Mouse (Mus musculus): ENCODE data around the gene Ptpn23.
"Not testable (repeated sequence)": the region's sequence is repeated elsewhere in the genome, so short reads cannot be mapped to it uniquely, and the experiment has no call there.

Gene Ptpn23

GRCm38 (mm10) chr9:110380662-110381061 is 27.4 kb downstream of the Ptpn23 start:
- peak; percentile 36 for DNase-seq

DNA sequence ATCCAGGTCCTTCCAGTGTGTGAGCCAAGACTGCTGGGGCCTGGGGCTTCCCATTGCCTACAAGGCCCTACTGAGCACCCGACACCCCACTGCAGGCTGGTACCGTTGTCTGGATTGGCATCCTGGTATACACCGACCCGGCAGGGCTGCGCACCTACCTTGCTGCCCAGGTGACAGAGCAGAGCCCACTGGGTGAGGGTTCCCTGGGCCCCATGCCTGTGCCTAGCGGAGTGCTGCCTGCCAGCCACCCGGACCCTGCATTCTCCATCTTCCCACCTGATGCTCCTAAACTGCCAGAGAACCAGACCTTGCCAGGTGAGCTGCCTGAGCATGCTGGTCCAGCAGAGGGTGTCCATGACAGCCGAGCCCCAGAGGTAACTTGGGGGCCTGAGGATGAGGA is 28.7 kb downstream of the Ptpn23 start:
- no peak for DNase-seq

DNA sequence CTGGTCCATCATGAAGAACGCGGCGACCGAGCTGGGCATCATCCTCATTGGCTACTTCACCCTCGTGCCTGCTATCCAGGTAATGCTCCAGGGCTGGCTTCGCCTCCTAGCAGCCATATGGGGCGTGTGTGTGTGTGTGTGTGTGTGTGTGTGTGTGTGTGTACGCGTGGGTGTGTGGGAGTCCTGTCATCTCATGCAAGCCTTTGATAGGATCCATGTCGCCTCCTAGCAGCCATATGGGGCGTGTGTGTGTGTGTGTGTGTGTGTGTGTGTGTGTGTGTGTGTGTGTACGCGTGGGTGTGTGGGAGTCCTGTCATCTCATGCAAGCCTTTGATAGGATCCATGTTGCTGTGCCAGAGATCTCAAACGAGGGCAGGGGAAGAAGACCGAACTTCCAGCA is 30.4 kb downstream of the Ptpn23 start:
- DNase-seq = not testable (repeated sequence)

DNA sequence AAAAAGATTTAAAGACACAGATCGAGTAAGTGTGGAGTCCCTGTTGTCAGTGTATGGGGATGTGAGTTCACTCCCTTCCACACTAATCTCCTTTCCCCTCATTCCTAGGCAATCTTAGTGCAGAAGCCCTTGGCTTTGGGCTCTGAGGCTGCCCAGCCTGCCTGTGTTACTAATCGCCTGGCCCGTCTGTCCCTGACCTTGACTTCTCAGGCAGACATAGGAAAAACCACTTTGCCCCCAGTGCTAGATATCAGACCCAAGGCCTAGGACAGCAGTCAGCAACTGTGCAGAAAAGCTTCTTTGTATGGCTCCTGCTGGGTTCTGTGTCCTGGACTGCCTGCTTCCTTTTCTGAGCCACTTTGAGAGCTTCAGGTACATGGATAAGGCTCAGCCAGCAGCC is 32.3 kb downstream of the Ptpn23 start:
- DNase-seq = no peak

GRCm38 (mm10) chr9:110373871-110374270 is 34.1 kb downstream of the Ptpn23 start:
- no peak for DNase-seq

DNA sequence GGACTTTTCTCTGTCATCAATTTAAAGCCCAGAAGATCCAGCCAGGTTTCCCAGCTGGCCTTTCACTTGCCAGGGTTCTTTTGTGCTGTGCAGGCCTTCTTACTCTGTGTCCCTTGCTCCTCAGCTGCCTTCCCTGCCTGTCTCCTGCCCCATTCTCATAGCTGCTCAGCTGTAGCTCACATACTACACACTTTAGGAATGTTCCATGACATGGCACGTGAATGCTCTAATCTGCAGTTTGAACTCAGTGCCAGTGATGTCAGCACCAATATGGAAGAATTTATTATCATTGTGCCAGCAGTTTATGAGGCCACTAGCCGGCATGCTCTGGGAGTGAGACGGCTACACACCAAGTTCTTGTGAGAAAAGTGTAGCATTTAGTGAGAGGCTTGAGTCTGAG is 38.2 kb downstream of the Ptpn23 start:
- no peak for DNase-seq

- no peak for DNase-seq
These were observed 41.3 kb downstream of the Ptpn23 start for GRCm38 (mm10) chr9:110366746-110367145.

DNA sequence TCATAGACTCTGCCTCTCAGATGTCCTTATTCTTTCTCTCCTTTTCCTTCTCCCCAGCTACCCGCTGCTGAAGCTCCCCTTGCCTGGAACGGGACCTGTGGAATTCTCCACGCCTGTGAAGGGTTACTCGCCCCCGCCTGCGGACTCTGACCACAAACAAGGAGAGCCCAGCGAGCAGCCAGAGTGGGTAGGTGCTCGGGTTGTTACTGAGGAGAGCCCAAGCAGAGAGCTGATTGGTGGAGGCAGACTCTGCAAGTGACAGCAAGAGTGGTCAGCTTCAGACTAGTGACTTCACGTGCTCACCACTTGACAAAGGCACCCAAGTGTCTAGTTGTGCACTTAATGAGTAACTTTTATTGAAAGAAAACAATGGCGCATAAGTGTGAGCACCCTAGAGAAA is 45.7 kb downstream of the Ptpn23 start:
- DNase-seq = peak; percentile 61

DNA sequence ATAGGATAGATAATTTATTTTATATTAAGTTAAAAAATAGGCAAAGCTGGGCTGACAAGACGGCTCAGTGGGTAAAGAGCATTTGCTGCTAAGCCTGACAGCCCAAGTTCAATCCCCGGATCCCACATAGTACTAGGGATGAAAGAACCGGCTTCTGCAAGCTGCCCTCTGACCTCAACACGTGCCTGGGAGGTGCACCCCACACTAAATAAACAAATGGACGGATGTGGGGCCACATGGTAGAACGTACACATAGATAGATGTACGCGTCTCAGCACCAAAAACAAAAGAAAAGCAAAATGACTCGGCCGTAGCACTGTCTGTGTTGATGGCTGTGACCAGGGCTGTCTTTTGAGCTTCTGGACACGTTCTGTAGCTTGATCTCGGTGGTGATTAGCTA is 46.7 kb downstream of the Ptpn23 start:
- no peak for DNase-seq

DNA sequence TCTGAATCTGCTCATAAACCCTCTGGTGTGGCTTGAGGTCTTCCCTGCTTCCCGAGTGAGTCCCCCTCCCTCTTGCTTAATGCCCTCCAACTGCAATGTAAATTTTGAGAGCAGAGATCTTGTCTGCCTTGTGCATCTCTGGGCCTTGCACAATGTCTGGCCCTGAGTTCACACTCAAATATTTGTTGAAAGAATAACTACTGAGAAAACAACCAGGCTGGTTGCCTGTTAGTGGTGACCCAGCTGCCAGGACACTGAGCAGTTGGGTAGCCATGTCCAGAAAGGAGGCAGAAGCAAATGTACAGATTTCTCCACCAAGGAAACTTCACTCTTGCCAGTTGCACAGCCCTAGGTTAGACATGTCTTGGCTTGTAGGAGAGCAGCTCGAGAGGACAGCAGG is 49.7 kb downstream of the Ptpn23 start:
- DNase-seq = no peak

GRCm38 (mm10) chr9:110351932-110352632 is 55.9 kb downstream of the Ptpn23 start:
- no peak for DNase-seq

DNA sequence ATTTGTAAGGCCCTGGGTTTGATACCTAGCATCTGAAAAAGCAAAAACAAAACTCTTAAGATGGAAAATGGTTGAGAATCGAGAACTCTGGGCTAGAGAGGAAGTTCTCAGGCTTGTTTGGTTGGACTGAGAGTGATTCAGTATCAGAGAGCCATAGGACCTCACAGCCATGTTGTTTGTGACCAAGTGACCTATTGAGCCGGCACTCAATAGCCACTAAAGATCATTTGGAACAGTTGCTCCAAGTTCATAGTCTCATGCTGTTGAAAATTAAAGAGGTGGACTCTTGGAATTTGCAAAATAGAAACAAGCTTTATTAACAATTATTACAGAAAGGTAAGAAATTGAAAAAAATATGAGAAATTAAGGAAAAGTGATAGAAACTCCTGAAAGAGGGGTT is 56.7 kb downstream of the Ptpn23 start:
- no peak for DNase-seq

DNA sequence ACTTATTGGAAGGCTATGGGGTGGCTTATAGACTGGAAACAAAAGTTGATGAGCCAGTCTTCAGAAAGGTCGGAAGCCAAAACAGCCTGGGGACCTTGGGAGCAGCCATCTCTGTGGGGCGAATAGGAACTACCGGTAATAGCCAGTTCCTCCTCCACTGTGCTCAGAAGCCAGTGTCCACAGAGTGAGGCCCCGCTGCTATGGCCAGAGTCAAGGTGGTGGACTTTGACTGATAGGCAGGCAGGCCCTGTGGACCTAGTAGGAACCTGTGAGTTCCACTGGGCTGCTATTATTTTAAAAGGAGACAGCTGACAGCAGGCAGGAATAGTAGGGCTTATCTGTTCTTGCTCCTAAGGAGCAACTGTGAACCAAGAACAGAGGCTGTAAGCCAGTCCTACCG is 57.4 kb downstream of the Ptpn23 start:
- DNase-seq = no peak

GRCm38 (mm10) chr9:110350188-110350587 is 57.8 kb downstream of the Ptpn23 start:
- DNase-seq = no peak

DNA sequence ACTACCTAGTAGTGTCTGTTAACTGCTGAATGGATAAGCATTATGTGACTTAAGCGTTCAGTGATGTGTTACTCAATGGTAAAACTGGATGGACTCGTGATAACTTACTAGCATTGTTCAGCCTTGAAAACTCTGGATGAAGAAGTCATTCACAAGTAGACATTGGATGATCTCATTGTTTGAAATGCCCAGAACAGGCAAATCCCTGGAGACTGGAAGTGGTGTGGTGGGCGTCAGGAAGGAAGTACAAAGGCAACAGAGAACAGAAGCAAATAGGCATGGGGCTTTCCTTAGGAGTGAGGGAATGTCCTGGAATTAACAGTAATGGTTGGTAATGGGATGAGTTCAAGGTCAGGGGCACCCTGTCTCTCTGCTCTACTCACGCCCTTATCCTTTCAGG is 59.1 kb downstream of the Ptpn23 start:
- DNase-seq = no peak

DNA sequence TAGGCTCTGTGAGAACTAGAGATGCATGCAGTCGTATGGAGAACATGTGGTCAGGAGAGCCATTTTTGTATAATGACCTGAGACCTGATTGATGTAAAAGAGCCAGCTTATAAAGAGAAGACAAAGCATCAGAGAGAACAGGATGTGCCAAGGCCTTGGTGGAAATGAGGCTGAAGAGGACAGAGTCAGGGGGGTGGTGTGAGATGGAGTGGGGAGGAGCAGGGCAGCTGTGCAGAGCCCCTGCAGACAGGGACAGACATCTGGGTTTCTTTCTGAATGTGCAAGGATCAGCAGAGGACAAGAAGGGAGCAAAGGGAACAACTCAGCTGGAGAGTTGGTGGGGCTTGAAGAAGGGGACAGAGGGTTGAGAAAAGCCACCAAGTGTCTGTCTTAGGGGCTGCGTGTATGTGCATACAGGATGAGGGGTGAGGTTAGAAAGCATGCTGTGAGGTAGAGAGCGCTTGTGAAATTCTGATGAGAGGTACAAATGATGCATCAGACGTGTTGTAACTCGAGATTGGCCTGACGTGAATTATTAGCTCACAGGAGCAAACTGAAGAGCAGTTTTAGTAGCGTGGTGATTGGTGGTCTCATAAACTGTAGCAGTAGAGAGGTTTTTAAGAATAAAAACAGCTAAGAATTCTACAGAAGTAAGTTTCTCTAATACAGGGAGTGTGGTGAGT is 62.8 kb downstream of the Ptpn23 start:
- DNase-seq = no peak

DNA sequence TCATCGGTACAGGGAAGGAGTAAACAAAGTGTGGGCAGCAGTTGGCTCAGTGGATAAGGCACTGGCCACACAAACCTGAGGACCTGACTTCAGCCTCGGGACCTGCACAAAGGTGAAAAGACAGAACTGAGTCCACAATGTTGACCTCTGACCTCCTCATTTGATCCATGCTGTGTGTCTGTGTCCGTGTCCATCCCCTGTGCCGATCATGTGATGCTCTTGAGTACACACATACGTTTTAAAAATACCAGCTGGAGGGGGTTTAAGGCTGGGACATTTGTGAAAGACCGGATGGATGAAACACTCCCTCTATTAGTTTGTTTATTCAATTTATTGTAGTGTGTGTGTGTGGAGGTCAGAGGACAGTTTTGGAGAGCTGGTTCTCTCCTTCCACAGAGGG is 64.2 kb downstream of the Ptpn23 start:
- no peak for DNase-seq

DNA sequence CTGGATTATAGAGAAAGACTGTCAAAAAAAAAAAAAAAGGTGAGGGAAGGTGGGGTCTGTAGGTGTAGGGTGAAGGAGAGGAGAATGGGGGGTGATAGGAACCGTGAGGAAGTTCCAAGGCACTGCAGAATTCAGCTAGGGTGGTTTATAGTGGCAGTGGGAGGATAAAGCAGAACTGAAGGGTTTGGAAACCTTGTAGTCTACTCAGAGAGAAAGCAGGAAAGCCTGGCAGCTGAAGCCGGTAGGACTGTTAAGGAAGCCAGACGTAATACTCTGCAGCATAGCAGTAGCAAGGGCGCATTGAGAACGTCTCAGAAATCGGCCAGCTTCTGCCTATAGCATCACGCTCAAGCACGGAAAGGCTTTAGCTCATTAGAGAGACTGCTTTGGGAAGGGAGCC is 66.0 kb downstream of the Ptpn23 start:
- peak; percentile 11 for DNase-seq

DNA sequence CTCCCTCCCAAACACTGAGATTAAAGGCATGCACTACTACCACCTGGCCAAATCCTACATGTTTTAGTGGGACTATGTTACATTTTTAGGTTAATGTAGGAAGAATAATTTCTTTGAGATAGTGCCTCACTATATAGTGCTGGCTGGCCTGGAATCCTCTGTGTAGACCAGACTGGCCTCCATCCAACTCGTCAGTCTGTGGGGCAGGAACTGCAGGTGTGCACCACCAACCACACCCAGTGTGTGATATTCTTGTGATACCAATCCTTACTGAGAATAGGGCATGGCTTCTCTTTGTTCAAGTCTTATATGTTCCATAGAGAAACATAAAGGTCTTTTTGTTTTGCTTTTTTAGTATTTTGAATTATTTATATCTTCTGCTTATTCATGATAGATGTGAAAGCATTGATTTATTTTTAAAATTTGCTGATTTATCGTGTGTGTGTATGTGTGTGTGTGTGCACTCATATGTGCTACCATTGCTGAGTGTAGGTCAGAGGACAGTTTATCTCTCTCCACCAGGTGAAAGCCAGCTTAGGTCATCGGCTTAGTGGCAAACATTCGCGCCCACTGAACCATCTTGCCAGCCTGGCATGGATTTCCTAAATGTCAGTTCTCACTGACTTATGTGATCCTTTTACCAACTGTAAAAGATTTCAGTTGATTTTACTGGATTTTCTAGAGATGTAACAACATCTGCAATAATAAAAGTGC is 67.8 kb downstream of the Ptpn23 start:
- DNase-seq = no peak

Measured in lung, postnatal 36 days (tissue).